Mouse (Mus musculus) heart, postnatal 36 days (tissue): Measurements from ENCODE around the gene Tma16. TPM values are rescaled to one million over a fixed set of nuclear protein-coding genes. Genes with fewer than 3 reads are reported as not detected.

Experiments used
- DNase-seq, 2 experiments: peaks; one replicate each; pipeline ENCODE4 v3.0.0; 2021 to 2022
- intact Hi-C: fragments of 180-260 bp; cut with DNase I; formaldehyde crosslinking; loops from one replicate; pipeline ENCODE4 v1.15.1; 2025
- total RNA-seq, 2 experiments: library from RNA; stranded (reverse); gene quantifications; 2 replicates each; pipeline ENCODE4 v1.2.3; 2021

Tma16 gene
- 1 to 10 TPM; 4.1 to 4.2 TPM for total RNA-seq

DNA sequence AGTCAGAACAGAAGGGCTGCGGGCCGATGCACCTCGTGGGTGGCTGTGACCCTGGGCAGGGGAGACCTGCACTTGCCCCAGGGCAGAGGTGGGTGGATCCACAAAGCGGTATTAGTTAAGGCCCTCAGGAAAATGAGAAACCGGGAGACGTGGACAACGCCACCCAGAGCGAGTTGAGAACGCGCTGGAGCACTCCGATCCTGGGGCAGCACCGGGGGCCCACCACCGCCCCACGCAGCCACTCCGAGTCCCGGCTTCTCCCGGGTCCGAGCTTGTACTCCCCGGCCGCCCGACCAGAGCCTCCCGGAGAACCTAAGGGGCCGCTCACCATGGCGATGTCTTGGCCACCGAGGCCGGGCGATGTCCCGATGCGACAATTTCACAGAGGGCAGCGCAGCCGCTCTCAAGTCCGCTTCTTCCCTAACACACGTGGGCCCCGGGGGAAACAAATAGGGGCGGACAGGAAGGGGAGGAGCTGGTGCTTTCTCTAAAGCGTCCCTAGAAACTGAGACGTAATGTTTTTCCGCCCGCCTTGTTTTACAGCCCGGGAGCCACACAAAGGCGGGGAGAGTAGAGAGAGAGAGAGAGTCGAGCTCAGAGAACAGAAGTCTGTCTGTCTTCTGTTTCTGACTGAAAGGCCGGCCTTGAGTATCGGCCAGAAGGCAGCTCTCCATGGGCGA is at the start of gene Tma16:
TSS of gene Tma16 (minus strand) at position 447 of the 680 bp plus-strand sequence.
- DNase-seq, result peak; percentile 81 to 84
- intact Hi-C loops, result no loop called here

- intact Hi-C loops, result no loop called here
These were observed 34.2 kb upstream of the Tma16 start for GRCm38 (mm10) chr8:66520576-66520975.

GRCm38 (mm10) chr8:66519149-66519548 is 32.8 kb upstream of the Tma16 start:
- DNase-seq, result no peak

More at GRCm38 (mm10) chr8:66520576-66520975, 34.2 kb upstream of the Tma16 start:
- no peak for DNase-seq

GRCm38 (mm10) chr8:66511537-66511936 is 25.2 kb upstream of the Tma16 start, which contains the start of gene Tktl2:
Gene Tktl2 (plus strand): TSS chr8:66511756.
- intact Hi-C loops, result no loop called here
- DNase-seq, result no peak

More at GRCm38 (mm10) chr8:66519149-66519548, 32.8 kb upstream of the Tma16 start:
- intact Hi-C loops, result no loop called here

DNA sequence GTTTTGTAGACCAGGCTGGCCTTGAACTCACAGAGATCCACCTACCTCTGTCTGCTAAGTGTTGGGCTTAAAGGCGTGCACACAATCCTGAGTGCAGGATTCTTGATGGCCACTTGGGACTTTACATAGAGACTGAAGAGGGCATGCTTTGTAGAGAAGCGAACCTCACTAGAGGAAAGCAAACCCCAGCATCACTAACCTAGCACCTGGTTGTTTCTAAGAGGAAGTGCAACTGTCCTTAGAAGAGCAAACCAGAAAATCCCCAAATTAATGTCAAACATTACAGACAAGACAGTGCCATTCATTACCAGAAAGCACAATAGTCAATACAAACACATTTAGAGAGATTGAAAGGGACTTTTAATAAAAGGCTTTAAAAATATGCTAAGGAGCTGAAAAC is 17.1 kb upstream of the Tma16 start:
- no peak for DNase-seq
- intact Hi-C loops, result no loop called here

GRCm38 (mm10) chr8:66496998-66497577 is 10.8 kb upstream of the Tma16 start:
- peak; percentile 6 to 14 for DNase-seq
- intact Hi-C loops, result loop anchor here (1.0 to 10.0 kb wide), 3 partner anchors 47 to 908 kb away; no protein-coding TSS in a partner anchor

GRCm38 (mm10) chr8:66495726-66496125 is 9.4 kb upstream of the Tma16 start:
- DNase-seq, result peak; percentile 65 to 81
- intact Hi-C loops, result loop anchor here (5.0 to 10.0 kb wide), 2 partner anchors 173 to 909 kb away; no protein-coding TSS in a partner anchor

DNA sequence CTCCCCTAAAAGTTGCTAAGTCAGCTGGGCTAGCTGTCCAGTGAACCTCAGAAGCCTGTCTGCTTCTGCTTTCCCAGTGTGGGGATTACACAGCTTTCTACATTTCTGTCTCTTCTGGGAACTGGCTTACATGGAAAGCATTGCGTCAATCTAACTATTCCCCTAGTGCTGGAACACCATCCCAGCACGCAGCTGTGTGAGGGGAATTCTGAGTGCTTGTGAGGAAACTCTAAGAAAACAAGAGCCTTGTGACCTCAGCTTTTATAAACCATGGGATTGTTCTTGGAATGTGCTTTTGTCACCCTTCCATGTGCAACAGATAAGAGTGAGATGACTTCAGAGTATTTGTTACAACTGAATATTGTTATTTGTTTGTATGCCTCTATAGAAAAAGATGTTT is 8.2 kb upstream of the Tma16 start:
- peak in 1 of 2 experiments; percentile 10 for DNase-seq
- intact Hi-C loops, result loop anchor here (10.0 kb wide), 1 partner anchor 910 kb away; no protein-coding TSS in a partner anchor

DNA sequence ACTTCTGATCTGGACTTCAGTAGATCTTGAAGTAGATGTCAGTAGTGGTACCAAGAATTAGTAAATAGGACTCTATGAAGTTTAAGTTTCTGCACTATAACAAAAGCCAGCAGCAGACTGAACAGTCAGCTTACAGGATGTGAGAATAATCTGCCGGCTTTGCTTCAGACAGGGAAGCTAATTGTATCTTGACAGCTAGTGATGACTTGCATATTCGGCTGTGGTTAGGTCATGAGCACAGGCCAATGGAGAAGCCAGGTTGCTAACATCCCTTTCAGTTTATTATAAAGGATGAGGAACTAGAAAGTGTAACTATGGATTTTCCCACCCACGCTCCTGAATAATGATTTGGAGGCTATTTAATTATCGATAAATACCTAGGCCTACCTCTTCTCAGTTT is 4.3 kb upstream of the Tma16 start:
- no peak for DNase-seq
- intact Hi-C loops, result loop anchor here (10.0 kb wide), 1 partner anchor 914 kb away; no protein-coding TSS in a partner anchor

DNA sequence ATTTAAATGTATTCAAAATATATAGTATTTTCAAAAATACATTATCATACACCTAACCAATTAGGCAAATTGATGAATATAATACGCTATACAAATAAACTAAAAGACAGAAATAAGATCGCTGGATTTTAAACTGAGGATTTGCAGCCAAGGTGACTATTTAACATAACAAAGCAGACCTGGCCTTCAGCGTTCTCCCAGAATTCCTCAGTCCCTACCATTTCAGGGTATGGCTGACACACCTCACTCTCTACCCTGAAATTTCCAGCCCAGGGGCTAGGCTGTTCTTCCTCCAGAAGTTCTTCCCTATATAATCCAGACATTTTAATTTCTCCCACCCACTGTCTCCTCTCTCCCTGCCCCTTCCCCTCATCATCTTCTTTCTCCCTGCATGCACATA is 2.2 kb upstream of the Tma16 start:
- DNase-seq, result no peak
- intact Hi-C loops, result no loop called here

- intact Hi-C loops, result no loop called here
These were observed 9.4 kb downstream of the Tma16 start for GRCm38 (mm10) chr8:66476880-66477279.

GRCm38 (mm10) chr8:66469821-66470220 is 16.5 kb downstream of the Tma16 start:
- intact Hi-C loops, result no loop called here

More at GRCm38 (mm10) chr8:66476880-66477279, 9.4 kb downstream of the Tma16 start:
- no peak for DNase-seq

GRCm38 (mm10) chr8:66457057-66457456 is 29.3 kb downstream of the Tma16 start:
- DNase-seq, result no peak
- intact Hi-C loops, result no loop called here

More at GRCm38 (mm10) chr8:66469821-66470220, 16.5 kb downstream of the Tma16 start:
- DNase-seq, result no peak

GRCm38 (mm10) chr8:66450691-66451090 is 35.6 kb downstream of the Tma16 start:
- peak; percentile 23 to 46 for DNase-seq
- intact Hi-C loops, result loop anchor here (1.0 to 2.0 kb wide), 2 partner anchors 47 to 956 kb away; no protein-coding TSS in a partner anchor

DNA sequence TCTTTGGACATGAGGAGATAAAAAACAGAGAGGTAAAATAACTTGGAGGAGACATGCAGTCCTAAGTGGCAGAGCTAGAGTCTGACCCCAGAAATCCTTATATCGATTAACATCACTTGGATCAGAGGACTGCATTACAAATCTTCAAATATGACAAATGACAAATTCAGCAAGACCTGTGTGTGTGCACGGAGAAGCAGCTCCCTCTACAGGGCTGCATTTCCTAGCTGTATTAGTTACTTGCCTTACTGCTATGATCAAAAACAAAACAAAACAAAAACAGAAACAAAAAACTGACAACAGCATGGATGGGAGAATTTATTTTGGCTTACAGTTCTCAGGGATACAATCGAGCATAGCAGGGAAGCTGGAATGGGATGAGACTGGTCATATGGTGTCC is 41.0 kb downstream of the Tma16 start:
- intact Hi-C loops, result no loop called here
- no peak for DNase-seq

GRCm38 (mm10) chr8:66444141-66444540 is 42.2 kb downstream of the Tma16 start:
- intact Hi-C loops, result loop anchor here (5.0 kb wide), 1 partner anchor 122 kb away; no protein-coding TSS in a partner anchor
- DNase-seq, result no peak

GRCm38 (mm10) chr8:66442778-66443177 is 43.6 kb downstream of the Tma16 start:
- no peak for DNase-seq
- intact Hi-C loops, result loop anchor here (5.0 kb wide), 1 partner anchor 120 kb away; no protein-coding TSS in a partner anchor

GRCm38 (mm10) chr8:66441123-66441522 is 45.2 kb downstream of the Tma16 start:
- no peak for DNase-seq
- intact Hi-C loops, result loop anchor here (5.0 kb wide), 1 partner anchor 119 kb away; no protein-coding TSS in a partner anchor

DNA sequence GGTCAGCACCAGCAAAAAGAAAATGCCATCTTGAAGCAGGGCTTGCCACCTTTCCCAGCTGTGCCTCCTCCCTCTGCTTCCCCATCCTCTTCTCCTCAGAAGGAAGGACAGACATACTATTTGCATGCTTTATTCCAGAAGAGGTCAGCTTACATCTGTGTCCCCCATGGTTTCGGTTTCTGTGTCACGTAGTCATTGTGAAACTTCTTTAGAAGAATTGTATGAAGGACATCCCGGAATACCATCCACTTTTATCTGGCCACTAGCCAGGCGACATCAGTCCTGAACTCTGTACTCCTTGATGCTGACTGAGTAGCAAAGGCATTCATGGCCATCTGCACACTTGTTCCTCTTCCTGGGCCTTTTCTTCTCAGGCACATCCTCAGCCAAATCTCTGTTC is 47.9 kb downstream of the Tma16 start:
- intact Hi-C loops, result loop anchor here (5.0 kb wide), 1 partner anchor 106 kb away; no protein-coding TSS in a partner anchor
- DNase-seq, result peak; percentile 8 to 22

GRCm38 (mm10) chr8:66437929-66438328 is 48.4 kb downstream of the Tma16 start:
- peak in 1 of 2 experiments; percentile 3 for DNase-seq
- intact Hi-C loops, result loop anchor here (5.0 kb wide), 1 partner anchor 106 kb away; no protein-coding TSS in a partner anchor

DNA sequence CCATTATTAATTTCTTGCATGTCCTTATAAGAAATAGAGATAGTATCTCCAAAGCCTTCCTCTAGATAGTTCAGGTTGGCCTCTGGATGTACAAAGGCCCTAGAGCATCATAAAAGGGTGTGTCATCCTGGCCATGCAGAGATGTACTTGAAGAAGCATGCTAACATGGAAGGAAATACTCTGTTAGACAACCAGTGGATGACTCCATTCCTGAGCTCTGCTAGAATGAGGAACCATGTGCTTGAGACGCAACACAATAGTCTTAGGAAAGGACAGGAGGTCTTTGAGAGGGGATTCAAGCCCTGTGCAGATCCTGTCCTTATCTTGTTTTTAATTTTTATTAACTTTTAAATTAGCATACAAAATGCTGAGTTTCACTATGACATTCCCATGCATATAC is 49.5 kb downstream of the Tma16 start:
- intact Hi-C loops, result loop anchor here (5.0 kb wide), 1 partner anchor 105 kb away; no protein-coding TSS in a partner anchor
- DNase-seq, result no peak
